Mouse (Mus musculus) midbrain, embryonic 12.5 days (tissue): ENCODE measurements around the gene Taar1. TPM values are rescaled to one million over a fixed set of nuclear protein-coding genes. Genes with fewer than 3 reads are reported as not detected.

Experiments used
- ATAC-seq: fragments of 200-750 bp; cut with Nextera tagmentation; 2 replicates; pipeline ENCODE4 v1.8.0; 2017; ENCODE audit warnings: low read depth, moderate TSS enrichment, moderate library complexity; ENCODE audit not compliant: low FRiP score
- H3K27ac ChIP-seq: fragments of 300-500 bp; sonication (generic); replicated peaks from 2 replicates; pipeline ENCODE4 v1.5.1; 2016; ENCODE audit warnings: mild to moderate bottlenecking
- H3K27me3 ChIP-seq: fragments of 300-500 bp; sonication (generic); 2 replicates; pipeline ENCODE4 v1.6.1; 2016; ENCODE audit warnings: mild to moderate bottlenecking
- H3K36me3 ChIP-seq: fragments of 300-500 bp; sonication (generic); 2 replicates; pipeline ENCODE4 v1.6.1; 2016
- H3K4me1 ChIP-seq: fragments of 300-500 bp; sonication (generic); 2 replicates; pipeline ENCODE4 v1.6.1; 2016
- H3K4me2 ChIP-seq: fragments of 300-500 bp; sonication (generic); replicated peaks from 2 replicates; pipeline ENCODE4 v1.6.1; 2016; ENCODE audit warnings: mild to moderate bottlenecking, moderate library complexity
- H3K4me3 ChIP-seq: fragments of 300-500 bp; sonication (generic); 2 replicates; pipeline ENCODE4 v1.5.1; 2016; ENCODE audit warnings: mild to moderate bottlenecking
- H3K9ac ChIP-seq: fragments of 300-500 bp; sonication (generic); replicated peaks from 2 replicates; pipeline ENCODE4 v1.6.1; 2016; ENCODE audit warnings: mild to moderate bottlenecking, moderate library complexity
- H3K9me3 ChIP-seq: fragments of 300-500 bp; sonication (generic); 2 replicates; pipeline ENCODE4 v1.6.1; 2016; ENCODE audit warnings: mild to moderate bottlenecking
- WGBS: fragments of 180-500 bp; shearing (Covaris S2); methylation state at CpG from one replicate; pipeline ENCODE4 v1.1.7; 2016; 5-methylcytosine and 5-hydroxymethylcytosine counted together
- polyA plus RNA-seq: library from polyadenylated mRNA; unstranded; fragments of >200 nt; fragmentation: Nextera tagmentation; extraction: Ambion mirVana; gene quantifications from 2 replicates; pipeline ENCODE4 v1.2.1, GENCODE M21; 2016

The Taar1 gene
- polyA plus RNA-seq, 1 experiment from 2014 or later: not detected

DNA sequence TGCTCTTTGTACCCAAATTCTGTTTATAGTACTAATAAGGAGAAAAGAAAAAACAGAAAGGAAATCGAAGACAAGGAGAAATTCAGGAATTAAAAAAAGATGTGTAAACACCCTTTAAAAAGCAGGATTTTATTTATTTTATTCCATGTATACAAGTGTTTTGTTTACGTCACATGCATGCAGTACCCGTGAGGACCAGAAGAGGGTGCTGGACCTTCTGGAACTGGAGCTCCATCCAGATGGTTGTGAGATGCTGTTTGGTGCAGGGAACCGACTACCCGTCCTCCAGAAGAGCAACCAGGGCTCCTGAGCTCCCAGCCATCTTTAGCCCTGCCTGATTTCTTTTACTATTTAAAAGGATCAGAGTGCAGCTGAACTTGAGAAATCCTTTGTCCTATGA lies 22.3 kb downstream of the Taar1 start:
- H3K4me2 ChIP-seq: no peak overlapping the region
- no peak overlapping the region for H3K27ac ChIP-seq
- H3K27me3 ChIP-seq: no peaks in the 10 kb centered on the region
- no peaks in the 10 kb centered on the region for H3K36me3 ChIP-seq
- no peaks in the 10 kb centered on the region for H3K9me3 ChIP-seq
- no peak for ATAC-seq
- H3K9ac ChIP-seq: no peak overlapping the region
- no peaks in the 10 kb centered on the region for H3K4me1 ChIP-seq
- H3K4me3 ChIP-seq: no peak overlapping the region
- WGBS: 77% methylated on average over 5 of the region's 5 CpGs

- H3K4me1 ChIP-seq: no peaks in the 10 kb centered on the region
- 74% methylated on average over 7 of the region's 7 CpGs for WGBS
- no peaks in the 10 kb centered on the region for H3K27me3 ChIP-seq
- no peak overlapping the region for H3K27ac ChIP-seq
- H3K4me3 ChIP-seq: no peak overlapping the region
- H3K36me3 ChIP-seq: no peaks in the 10 kb centered on the region
- no peak overlapping the region for H3K4me2 ChIP-seq
- H3K9me3 ChIP-seq: no peaks in the 10 kb centered on the region
- no peak for ATAC-seq
- H3K9ac ChIP-seq: no peak overlapping the region
Observed at GRCm38 (mm10) chr10:23948026-23948425, 27.9 kb downstream of the Taar1 start.

- Histone ChIP-seq H3K9ac (no peak within 1 kb of the TSS), H3K36me3 (no peaks in the 10 kb centered on the region), H3K4me1 (no peaks in the 10 kb centered on the region), H3K4me2 (no peak within 1 kb of the TSS), H3K9me3 (no peaks in the 10 kb centered on the region), H3K27ac (no peak within 1 kb of the TSS), H3K27me3 (no peaks in the 10 kb centered on the region), H3K4me3 (no peak within 1 kb of the TSS)
- 85% methylated on average over 16 of the region's 16 CpGs for WGBS
- ATAC-seq: no peak
Observed at GRCm38 (mm10) chr10:23949508-23950005, 29.4 kb downstream of the Taar1 start, which contains the start of gene Taar3. Taar3 (plus strand) TSS chr10:23949558.

DNA sequence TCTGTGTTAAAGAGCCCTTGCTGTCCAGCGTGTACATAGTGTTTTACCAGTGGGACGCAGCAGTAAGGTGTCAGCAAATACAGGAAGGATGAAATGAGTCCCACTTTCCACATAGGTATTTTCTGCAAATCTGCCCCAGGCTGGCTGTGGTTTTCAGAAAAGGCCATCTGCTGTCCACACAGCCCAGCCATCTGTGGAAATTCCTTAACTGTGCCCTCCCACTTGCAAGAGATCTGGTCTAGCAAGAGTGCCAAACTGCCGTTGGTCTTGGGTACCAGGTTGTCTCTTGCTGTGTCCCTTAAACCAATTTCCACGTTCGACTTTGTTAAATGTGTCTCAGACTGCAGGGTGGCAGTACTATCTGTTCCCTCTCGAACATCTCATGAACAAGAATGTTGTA lies 31.6 kb downstream of the Taar1 start:
- no peaks in the 10 kb centered on the region for H3K36me3 ChIP-seq
- ATAC-seq: no peak
- no peaks in the 10 kb centered on the region for H3K4me1 ChIP-seq
- H3K4me3 ChIP-seq: no peak overlapping the region
- no peak overlapping the region for H3K27ac ChIP-seq
- no peaks in the 10 kb centered on the region for H3K9me3 ChIP-seq
- 85% methylated on average over 6 of the region's 6 CpGs for WGBS
- no peaks in the 10 kb centered on the region for H3K27me3 ChIP-seq
- H3K9ac ChIP-seq: no peak overlapping the region
- no peak overlapping the region for H3K4me2 ChIP-seq

DNA sequence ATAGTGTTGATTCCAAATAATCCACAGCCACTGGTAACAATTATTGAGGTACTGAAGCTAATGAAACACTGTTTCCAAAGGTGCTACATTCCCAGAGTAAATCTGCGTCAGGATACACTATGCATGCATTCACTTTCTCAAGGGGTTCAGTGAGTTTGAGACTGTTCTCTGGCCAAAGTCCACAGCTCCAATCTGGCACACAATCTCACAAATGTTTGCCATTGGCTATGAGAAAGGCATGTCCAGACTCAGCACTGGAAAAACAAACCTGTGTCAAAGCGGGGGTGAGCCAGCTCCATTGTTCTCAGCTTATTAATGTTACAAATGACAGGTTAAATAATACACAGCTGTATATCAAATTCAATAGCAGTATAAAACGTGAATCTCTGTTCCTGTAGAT lies 38.9 kb downstream of the Taar1 start:
- no peak for ATAC-seq

GRCm38 (mm10) chr10:23960444-23960915 lies 40.3 kb downstream of the Taar1 start, which contains the start of gene Taar4:
Taar4 (plus strand) TSS chr10:23960494.
- Histone ChIP-seq H3K9ac (no peak within 1 kb of the TSS), H3K4me2 (no peak within 1 kb of the TSS), H3K36me3 (no peaks in the 10 kb centered on the region), H3K27ac (no peak within 1 kb of the TSS), H3K4me3 (no peak within 1 kb of the TSS), H3K27me3 (no peaks in the 10 kb centered on the region), H3K4me1 (no peaks in the 10 kb centered on the region), H3K9me3 (no peaks in the 10 kb centered on the region)
- 95% methylated on average over 13 of the region's 13 CpGs for WGBS
- ATAC-seq: no peak

More for the DNA sequence above, 38.9 kb downstream of the Taar1 start:
- 75% methylated on average over 3 of the region's 3 CpGs for WGBS
- Histone ChIP-seq H3K4me2 (no peak overlapping the region), H3K27me3 (no peaks in the 10 kb centered on the region), H3K9ac (no peak overlapping the region), H3K36me3 (no peaks in the 10 kb centered on the region), H3K27ac (no peak overlapping the region), H3K9me3 (no peaks in the 10 kb centered on the region), H3K4me3 (no peak overlapping the region), H3K4me1 (no peaks in the 10 kb centered on the region)

DNA sequence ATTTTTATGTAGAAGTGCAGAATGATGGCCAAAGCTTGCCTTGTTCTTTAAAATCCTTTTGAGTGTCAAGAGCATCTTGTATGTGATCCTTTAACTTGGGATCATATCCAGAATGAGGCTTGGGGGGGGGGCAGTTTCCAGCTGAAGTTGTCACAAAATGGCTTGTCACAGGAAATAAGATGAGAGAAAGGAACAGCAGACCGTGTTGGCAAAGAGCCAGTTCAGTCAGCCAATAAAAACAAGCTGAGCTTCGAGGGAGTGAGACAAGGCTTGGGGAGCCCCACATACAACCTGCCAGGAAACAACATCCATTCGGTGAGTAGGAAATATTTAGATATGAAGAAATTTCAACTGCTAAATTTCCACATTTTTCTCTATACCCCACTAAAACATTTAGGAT lies 43.3 kb downstream of the Taar1 start:
- Histone ChIP-seq H3K27ac (no peak overlapping the region), H3K4me1 (no peaks in the 10 kb centered on the region), H3K9me3 (no peaks in the 10 kb centered on the region), H3K9ac (no peak overlapping the region), H3K36me3 (no peaks in the 10 kb centered on the region), H3K4me3 (no peak overlapping the region), H3K27me3 (no peaks in the 10 kb centered on the region), H3K4me2 (no peak overlapping the region)
- no peak for ATAC-seq
- 68% methylated on average over 3 of the region's 3 CpGs for WGBS

DNA sequence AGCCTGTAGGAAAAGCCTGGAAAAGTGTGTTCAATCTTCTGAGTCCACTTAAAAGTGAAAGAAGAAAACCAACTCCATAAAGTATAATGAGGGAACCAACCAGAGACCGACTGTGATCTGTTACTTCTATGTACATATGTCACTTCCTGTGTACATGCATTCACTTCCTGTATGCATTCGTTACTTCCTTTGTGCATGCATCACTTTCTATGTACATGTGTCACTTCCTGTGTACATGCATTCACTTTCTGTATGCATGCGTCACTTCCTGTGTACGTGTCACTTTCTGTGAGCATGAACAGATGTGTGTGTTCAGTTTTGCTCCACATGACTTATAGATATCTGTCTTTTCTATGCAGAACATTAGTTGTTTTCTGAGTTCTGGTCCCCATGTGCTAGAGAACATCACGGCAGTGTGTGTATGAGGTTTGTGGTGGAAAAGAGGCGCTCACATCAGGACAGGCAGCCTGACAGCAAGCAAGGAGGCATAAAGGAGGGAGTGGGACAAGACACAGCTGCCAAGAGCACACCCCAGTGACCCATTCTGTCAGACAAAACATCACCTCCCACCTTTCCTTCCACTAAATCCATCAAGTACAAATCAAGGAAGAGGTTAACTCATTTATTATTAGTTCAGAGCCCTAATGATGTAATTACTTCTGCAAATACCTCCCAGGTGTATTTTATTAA lies 44.9 kb downstream of the Taar1 start:
- 90% methylated on average over 6 of the region's 6 CpGs for WGBS
- H3K4me3 ChIP-seq: no peak overlapping the region

GRCm38 (mm10) chr10:23970656-23971165 lies 50.6 kb downstream of the Taar1 start, which contains the start of gene Taar5:
Taar5 (plus strand) TSS chr10:23970706.
- 94% methylated on average over 11 of the region's 11 CpGs for WGBS
- Histone ChIP-seq H3K27me3 (no peaks in the 10 kb centered on the region), H3K4me1 (no peaks in the 10 kb centered on the region), H3K4me2 (no peak within 1 kb of the TSS), H3K9me3 (no peaks in the 10 kb centered on the region), H3K4me3 (no peak within 1 kb of the TSS), H3K36me3 (no peaks in the 10 kb centered on the region), H3K27ac (no peak within 1 kb of the TSS), H3K9ac (no peak within 1 kb of the TSS)
- ATAC-seq: no peak

More for the DNA sequence above, 44.9 kb downstream of the Taar1 start:
- Histone ChIP-seq H3K4me1 (no peaks in the 10 kb centered on the region), H3K9me3 (no peaks in the 10 kb centered on the region), H3K4me2 (no peak overlapping the region), H3K36me3 (no peaks in the 10 kb centered on the region), H3K27ac (no peak overlapping the region), H3K9ac (no peak overlapping the region), H3K27me3 (no peaks in the 10 kb centered on the region)
- ATAC-seq: no peak

Other genes with a start within 250 kb of the Taar1 start
- gene Rps12, start 133.1 kb upstream of the Taar1 start, polyA plus RNA-seq: 101 and 104 TPM in 2 replicates
- gene Slc18b1, start 123.4 kb upstream of the Taar1 start, polyA plus RNA-seq: 16.4 and 18.3 TPM in 2 replicates
- gene Vnn3, start 68.9 kb upstream of the Taar1 start, polyA plus RNA-seq: not detected in 2 replicates
- 1.6 and 1.9 TPM in 2 replicates for gene Vnn1, start 25.7 kb upstream of the Taar1 start, polyA plus RNA-seq
- not detected in 2 replicates for gene Taar2, start 18.2 kb downstream of the Taar1 start, polyA plus RNA-seq
- gene Taar3, start 29.2 kb downstream of the Taar1 start, polyA plus RNA-seq: not detected in 2 replicates
- gene Taar4, start 40.1 kb downstream of the Taar1 start, polyA plus RNA-seq: not detected in 2 replicates
- gene Taar5, start 50.4 kb downstream of the Taar1 start, polyA plus RNA-seq: not detected in 2 replicates
- gene Taar6, start 65.3 kb downstream of the Taar1 start, polyA plus RNA-seq: not detected in 2 replicates
- not detected in 2 replicates for gene Taar7a, start 73.1 kb downstream of the Taar1 start, polyA plus RNA-seq
- gene Taar7b, start 79.6 kb downstream of the Taar1 start, polyA plus RNA-seq: not detected in 2 replicates
- not detected in 2 replicates for gene Taar7d, start 106.9 kb downstream of the Taar1 start, polyA plus RNA-seq
- not detected in 2 replicates for gene Taar7e, start 117.3 kb downstream of the Taar1 start, polyA plus RNA-seq
- gene Taar7f, start 129.2 kb downstream of the Taar1 start, polyA plus RNA-seq: not detected in 2 replicates
- gene Taar8a, start 156.1 kb downstream of the Taar1 start, polyA plus RNA-seq: not detected in 2 replicates
- not detected in 2 replicates for gene Taar8b, start 171.9 kb downstream of the Taar1 start, polyA plus RNA-seq
- gene Taar8c, start 181.6 kb downstream of the Taar1 start, polyA plus RNA-seq: not detected in 2 replicates
- not detected in 2 replicates for gene Taar9, start 189.2 kb downstream of the Taar1 start, polyA plus RNA-seq
- gene Stx7, start 228.9 kb downstream of the Taar1 start, polyA plus RNA-seq: 113 and 130 TPM in 2 replicates